Mouse (Mus musculus): ENCODE data around the gene Galnt2.
A peak's percentile ranks its signal among the peaks of the same experiment; 100 is the strongest.

The Galnt2 gene

GRCm38 (mm10) chr8:124379289-124379688, 148.1 kb downstream of the Galnt2 start:
- peak; percentile 3 for DNase-seq

GRCm38 (mm10) chr8:124382235-124382634, 151.0 kb downstream of the Galnt2 start:
- no peak for DNase-seq

DNA sequence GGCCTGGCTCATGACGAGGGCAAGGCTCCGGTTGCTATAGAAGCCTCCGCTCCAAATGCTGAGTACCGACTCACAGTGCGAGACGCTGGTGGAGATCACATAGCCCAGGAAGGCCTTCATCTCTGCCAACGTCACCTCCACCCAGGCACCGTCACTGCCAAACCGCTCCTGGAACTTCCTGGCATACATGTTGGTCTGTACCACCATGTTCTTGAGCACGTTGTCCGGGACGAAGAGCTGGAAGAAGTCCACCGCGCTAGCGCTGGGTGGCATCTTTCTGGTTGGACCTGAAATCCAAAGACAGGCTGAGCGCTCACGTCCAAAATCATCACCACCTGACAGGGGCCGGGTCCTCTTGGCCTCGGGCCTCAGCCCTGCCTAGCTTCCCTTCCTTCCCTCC, 153.1 kb downstream of the Galnt2 start:
- DNase-seq: no peak

GRCm38 (mm10) chr8:124386225-124386899, 155.2 kb downstream of the Galnt2 start:
- DNase-seq: peak; percentile 47

GRCm38 (mm10) chr8:124389495-124389894, 158.3 kb downstream of the Galnt2 start:
- DNase-seq: no peak

DNA sequence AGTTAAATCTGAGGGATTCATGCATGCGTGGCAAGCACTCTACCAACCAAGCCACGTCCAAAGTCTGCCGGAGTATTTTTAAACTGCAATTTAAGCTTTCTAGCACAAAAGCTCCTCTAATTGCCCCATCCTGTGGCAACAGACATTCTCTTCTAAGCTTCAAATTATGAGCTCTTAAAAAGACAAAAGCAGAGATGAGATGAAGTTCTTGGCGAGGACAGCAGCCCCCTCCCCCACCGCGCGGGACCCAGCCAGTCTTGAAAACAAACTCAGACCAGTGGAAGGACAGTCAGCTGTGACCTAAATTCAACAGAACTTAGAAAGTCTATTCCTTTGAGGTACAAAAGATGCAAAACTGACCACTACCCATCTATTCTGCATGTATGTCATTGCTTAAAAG, 160.0 kb downstream of the Galnt2 start:
- no peak for DNase-seq

- no peak for DNase-seq
Measured at GRCm38 (mm10) chr8:124392271-124393012, 161.3 kb downstream of the Galnt2 start.

DNA sequence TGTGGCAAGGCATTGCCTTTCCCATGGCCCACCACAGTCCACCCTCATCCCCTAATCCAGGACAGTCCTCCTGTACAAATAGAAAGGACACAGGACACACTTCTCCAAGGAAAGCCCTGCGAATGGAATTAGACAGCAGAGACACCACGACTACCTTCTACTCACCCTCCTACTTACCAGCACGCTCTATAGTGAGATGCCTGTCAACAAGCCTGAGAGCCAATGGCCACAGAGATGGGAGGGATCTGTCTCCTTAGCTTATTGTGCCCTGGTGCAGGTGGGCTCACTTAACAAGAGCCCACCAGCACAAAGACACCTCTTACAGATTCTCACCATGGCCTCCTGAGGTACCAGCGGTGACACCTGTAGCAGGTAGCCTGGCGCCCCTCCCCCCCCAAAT, 161.8 kb downstream of the Galnt2 start:
- no peak for DNase-seq

GRCm38 (mm10) chr8:124393927-124394326, 162.7 kb downstream of the Galnt2 start:
- no peak for DNase-seq

- DNase-seq: no peak
Measured at GRCm38 (mm10) chr8:124394951-124395350, 163.8 kb downstream of the Galnt2 start.

Data from cerebellum, adult 11 months (tissue).